Mouse (Mus musculus) forebrain, postnatal 0 days (tissue): ENCODE data around the gene Snip1. TPM values are rescaled to one million over a fixed set of nuclear protein-coding genes. Genes with fewer than 3 reads are reported as not detected.

ENCODE experiments used
- ATAC-seq: fragments of 200-750 bp; cut with Nextera tagmentation; 2 replicates; pipeline ENCODE4 v1.8.0; 2017; ENCODE audit warnings: mild to moderate bottlenecking, moderate library complexity
- DNase-seq: peaks from one replicate; pipeline ENCODE4 v3.0.0-alpha.2; 2015
- H3K27ac ChIP-seq: fragments of 300-500 bp; sonication (generic); 2 replicates; pipeline ENCODE4 v1.5.1; 2014; ENCODE audit warnings: low read depth, mild to moderate bottlenecking, antibody characterized with exemption, low read length, moderate library complexity, mixed read lengths
- H3K27me3 ChIP-seq: fragments of 300-500 bp; sonication (generic); 2 replicates; pipeline ENCODE4 v1.6.1; 2014; ENCODE audit warnings: mild to moderate bottlenecking, low read length, mixed read lengths; ENCODE audit not compliant: insufficient read depth
- H3K36me3 ChIP-seq: fragments of 300-500 bp; sonication (generic); 2 replicates; pipeline ENCODE4 v1.6.1; 2014; ENCODE audit warnings: mild to moderate bottlenecking, moderate library complexity; ENCODE audit not compliant: insufficient read depth
- H3K4me1 ChIP-seq: fragments of 300-500 bp; sonication (generic); 2 replicates; pipeline ENCODE4 v1.6.1; 2014; ENCODE audit warnings: antibody characterized with exemption; ENCODE audit not compliant: insufficient read depth
- H3K4me2 ChIP-seq: fragments of 300-500 bp; sonication (generic); 2 replicates; pipeline ENCODE4 v1.6.1; 2014; ENCODE audit warnings: low read depth, mild to moderate bottlenecking, moderate library complexity
- H3K4me3 ChIP-seq: fragments of 300-500 bp; sonication (generic); 2 replicates; pipeline ENCODE4 v1.5.1; 2014; ENCODE audit warnings: low read depth, low read length, mixed read lengths
- H3K9ac ChIP-seq: fragments of 300-500 bp; sonication (generic); 2 replicates; pipeline ENCODE4 v1.6.1; 2014; ENCODE audit warnings: mild to moderate bottlenecking
- H3K9me3 ChIP-seq: fragments of 300-500 bp; sonication (generic); 2 replicates; pipeline ENCODE4 v1.6.1; 2016; ENCODE audit warnings: low read length
- CTCF ChIP-seq: sonication (generic); IDR thresholded peaks from 2 replicates; pipeline ENCODE4 v1.5.1; 2016; ENCODE audit warnings: antibody characterized with exemption, control low read depth, low read depth
- WGBS: fragments of 180-500 bp; shearing (Covaris S2); extraction: QIAGEN DNeasy Blood & Tissue Kit; methylation state at CpG from one replicate; pipeline ENCODE4 v1.1.7; 2014; 5-methylcytosine and 5-hydroxymethylcytosine counted together
- polyA plus RNA-seq: library from polyadenylated mRNA; unstranded; fragments of >200 nt; fragmentation: Nextera tagmentation; extraction: Ambion mirVana; gene quantifications from 2 replicates; pipeline ENCODE4 v1.2.1, GENCODE M21; 2015
- total RNA-seq: library from RNA; depleted of rRNA; stranded (reverse); fragments of >200 nt; gene quantifications from 2 replicates; pipeline ENCODE4 v1.2.3, GENCODE M21; 2014

The Snip1 gene
- total and polyA plus RNA-seq, 2 experiments from 2014 or later: 18.8 to 46.6 TPM

DNA sequence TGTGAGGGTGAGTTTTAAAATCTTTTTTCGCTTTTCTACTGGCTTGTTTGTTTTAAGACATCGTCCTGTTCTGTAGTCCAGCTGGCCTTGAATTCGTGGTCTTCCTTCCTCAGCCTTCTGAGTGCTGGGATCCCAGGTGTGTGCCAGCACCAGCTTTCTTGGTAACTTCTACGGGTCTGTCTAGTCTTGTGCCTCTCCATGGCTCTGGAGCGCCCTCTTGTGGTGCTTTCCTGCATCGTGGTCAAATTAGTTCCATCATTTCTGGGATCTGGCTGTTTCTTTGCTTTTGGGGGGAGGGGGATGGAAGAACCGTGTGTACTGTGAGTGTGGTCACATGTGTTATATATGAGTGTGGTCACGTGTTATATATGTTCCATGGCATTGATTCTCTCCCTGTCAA, 33.0 kb downstream of the Snip1 start:
- peak; percentile 76 for ATAC-seq
- peak; percentile 95 for TF ChIP-seq CTCF
- WGBS: 11% methylated on average over 8 of the region's 8 CpGs
- peak; percentile 89 for DNase-seq
- no peaks in the 10 kb centered on the region for H3K4me1 ChIP-seq
- H3K4me2 ChIP-seq: no peak overlapping the region
- H3K27me3 ChIP-seq: no peaks in the 10 kb centered on the region
- H3K4me3 ChIP-seq: no peak overlapping the region
- H3K9me3 ChIP-seq: no peaks in the 10 kb centered on the region
- peaks cover 16% of the 10 kb centered on the region for H3K36me3 ChIP-seq
- H3K9ac ChIP-seq: no peak overlapping the region
- no peak overlapping the region for H3K27ac ChIP-seq

DNA sequence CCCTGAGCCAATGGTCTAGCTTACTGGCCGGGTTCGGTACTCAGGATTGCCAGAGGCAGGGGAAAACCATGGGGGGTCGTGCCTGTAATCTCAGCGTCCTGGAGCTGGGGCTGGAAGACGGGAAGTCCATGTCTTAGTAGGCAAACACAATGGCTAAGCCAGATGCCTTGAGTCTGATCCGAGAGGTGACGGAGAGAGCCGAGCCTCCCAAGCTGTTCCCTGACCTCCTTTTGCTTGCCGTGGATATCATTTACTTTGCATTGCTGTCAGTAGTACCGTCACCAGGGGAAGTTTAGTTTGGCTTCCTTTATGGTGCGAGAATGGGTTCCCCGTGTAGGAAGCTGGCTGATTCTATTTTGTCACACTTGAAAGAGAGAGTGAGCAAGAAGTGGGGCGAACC, 34.9 kb downstream of the Snip1 start:
- no peak overlapping the region for H3K4me3 ChIP-seq
- ATAC-seq (no peak), DNase-seq (no peak)
- TF ChIP-seq CTCF: no peak
- H3K27ac ChIP-seq: no peak overlapping the region
- H3K4me1 ChIP-seq: no peaks in the 10 kb centered on the region
- H3K36me3 ChIP-seq: peaks cover 27% of the 10 kb centered on the region
- no peaks in the 10 kb centered on the region for H3K9me3 ChIP-seq
- H3K9ac ChIP-seq: no peak overlapping the region
- 71% methylated on average over 13 of the region's 13 CpGs for WGBS
- H3K4me2 ChIP-seq: no peak overlapping the region
- H3K27me3 ChIP-seq: no peaks in the 10 kb centered on the region

DNA sequence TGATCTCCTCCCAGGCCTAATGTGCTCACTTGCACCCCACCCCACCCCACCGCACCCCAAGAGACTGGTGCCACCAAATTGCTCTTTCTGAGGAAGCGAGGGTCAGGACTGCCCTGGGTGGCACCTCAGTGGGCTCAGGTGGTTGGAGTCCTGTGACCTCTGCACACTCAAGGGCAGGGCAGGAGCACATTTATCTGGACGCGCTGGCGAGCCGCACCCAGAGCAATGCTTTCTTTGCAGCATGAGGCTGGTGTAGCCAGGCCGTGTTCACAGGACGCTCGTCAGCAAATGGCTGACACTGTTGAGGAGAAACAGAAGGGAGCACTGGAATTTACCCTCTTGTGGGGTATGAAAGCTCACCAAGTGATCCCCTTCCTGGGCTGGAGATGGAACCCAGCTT, 38.9 kb downstream of the Snip1 start:
- ATAC-seq (no peak), DNase-seq (no peak)
- Histone ChIP-seq H3K27me3 (no peaks in the 10 kb centered on the region), H3K4me2 (no peak overlapping the region), H3K9ac (no peak overlapping the region), H3K9me3 (no peaks in the 10 kb centered on the region), H3K4me1 (no peaks in the 10 kb centered on the region), H3K36me3 (peaks cover 38% of the 10 kb centered on the region), H3K4me3 (no peak overlapping the region), H3K27ac (no peak overlapping the region)
- TF ChIP-seq CTCF: no peak
- WGBS: 96% methylated on average over 9 of the region's 9 CpGs

DNA sequence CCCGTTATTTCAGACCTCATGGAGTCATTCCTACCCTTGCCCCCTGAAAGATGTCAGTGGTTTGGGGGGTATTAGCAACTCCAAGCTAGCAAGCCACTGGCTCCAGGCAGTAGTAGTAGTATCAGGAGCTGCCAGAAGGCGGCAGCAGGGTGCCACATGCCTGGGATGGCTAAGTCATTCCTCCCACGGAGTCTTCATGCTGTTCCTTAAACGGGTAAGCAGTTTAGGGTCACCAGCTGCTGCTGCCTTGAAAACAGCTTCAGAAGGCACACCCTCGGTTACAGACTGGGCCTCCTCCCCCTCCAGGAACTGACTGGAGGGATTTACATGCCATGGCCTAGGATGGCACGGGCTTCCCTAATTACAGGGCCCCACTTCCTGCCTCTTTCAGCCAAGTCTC, 48.2 kb downstream of the Snip1 start:
- Histone ChIP-seq H3K4me3 (no peak overlapping the region), H3K4me1 (peaks cover 6% of the 10 kb centered on the region; the same call in 1 of the 2 replicates), H3K4me2 (no peak overlapping the region), H3K9me3 (no peaks in the 10 kb centered on the region), H3K36me3 (peaks cover 21% of the 10 kb centered on the region), H3K9ac (no peak overlapping the region), H3K27ac (no peak overlapping the region), H3K27me3 (no peaks in the 10 kb centered on the region)
- peak; percentile 89 for TF ChIP-seq CTCF
- peak; percentile 75 for ATAC-seq
- peak; percentile 80 for DNase-seq
- WGBS: 10% methylated on average over 6 of the region's 6 CpGs

- no peak for ATAC-seq
- Histone ChIP-seq H3K27me3 (no peaks in the 10 kb centered on the region), H3K27ac (no peak overlapping the region), H3K4me1 (peaks cover 6% of the 10 kb centered on the region; the same call in 1 of the 2 replicates), H3K9ac (no peak overlapping the region), H3K4me3 (no peak overlapping the region), H3K9me3 (no peaks in the 10 kb centered on the region), H3K4me2 (no peak overlapping the region), H3K36me3 (peaks cover 17% of the 10 kb centered on the region)
- TF ChIP-seq CTCF: no peak
- WGBS: 84% methylated on average over 4 of the region's 4 CpGs
- no peak for DNase-seq
Measured at GRCm38 (mm10) chr4:125115081-125115480, 48.6 kb downstream of the Snip1 start.

- no peaks in the 10 kb centered on the region for H3K9me3 ChIP-seq
- peaks cover 11% of the 10 kb centered on the region for H3K36me3 ChIP-seq
- peaks cover 6% of the 10 kb centered on the region; the same call in 1 of the 2 replicates for H3K4me1 ChIP-seq
- ATAC-seq (no peak), DNase-seq (peak; percentile 22)
- 42% methylated on average over 6 of the region's 6 CpGs for WGBS
- no peak for TF ChIP-seq CTCF
- no peak overlapping the region for H3K4me3 ChIP-seq
- no peak overlapping the region for H3K4me2 ChIP-seq
- H3K27me3 ChIP-seq: no peaks in the 10 kb centered on the region
- no peak overlapping the region for H3K27ac ChIP-seq
- H3K9ac ChIP-seq: no peak overlapping the region
Measured at GRCm38 (mm10) chr4:125115710-125116089, 49.2 kb downstream of the Snip1 start.

- peak; percentile 46 for ATAC-seq
- no peak for TF ChIP-seq CTCF
- WGBS: 57% methylated on average over 9 of the region's 9 CpGs
Measured at GRCm38 (mm10) chr4:125116090-125116861, 49.8 kb downstream of the Snip1 start.

More at GRCm38 (mm10) chr4:125116090-125116861, 49.8 kb downstream of the Snip1 start:
- H3K27me3 ChIP-seq: no peaks in the 10 kb centered on the region
- peaks cover 7% of the 10 kb centered on the region for H3K36me3 ChIP-seq
- no peak overlapping the region for H3K27ac ChIP-seq
- H3K9ac ChIP-seq: no peak overlapping the region
- no peaks in the 10 kb centered on the region for H3K9me3 ChIP-seq
- no peak overlapping the region for H3K4me3 ChIP-seq
- peaks cover 6% of the 10 kb centered on the region; the same call in 1 of the 2 replicates for H3K4me1 ChIP-seq
- peak; percentile 64 for DNase-seq
- H3K4me2 ChIP-seq: no peak overlapping the region
